Mouse (Mus musculus) kidney, embryonic 15.5 days (tissue): ENCODE results near the gene Rnf135. TPM values are rescaled to one million over a fixed set of nuclear protein-coding genes. Genes with fewer than 3 reads are reported as not detected.

Experiments used
- ATAC-seq: fragments of 200-750 bp; cut with Nextera tagmentation; replicated peaks from 2 replicates; pipeline ENCODE4 v1.8.0; 2017; ENCODE audit warnings: moderate TSS enrichment; ENCODE audit not compliant: low FRiP score
- H3K27ac ChIP-seq: fragments of 300-500 bp; sonication (generic); 2 replicates; pipeline ENCODE4 v1.5.1; 2015; ENCODE audit warnings: mild to moderate bottlenecking, inconsistent platforms
- H3K27me3 ChIP-seq: fragments of 300-500 bp; sonication (generic); 2 replicates; pipeline ENCODE4 v1.6.1; 2015; ENCODE audit warnings: inconsistent platforms
- H3K36me3 ChIP-seq: fragments of 300-500 bp; sonication (generic); 2 replicates; pipeline ENCODE4 v1.6.1; 2015; ENCODE audit warnings: inconsistent platforms
- H3K4me1 ChIP-seq: fragments of 300-500 bp; sonication (generic); 2 replicates; pipeline ENCODE4 v1.6.1; 2015; ENCODE audit warnings: inconsistent platforms
- H3K4me2 ChIP-seq: fragments of 300-500 bp; sonication (generic); 2 replicates; pipeline ENCODE4 v1.6.1; 2015; ENCODE audit warnings: moderate library complexity, mild to moderate bottlenecking, inconsistent platforms
- H3K4me3 ChIP-seq: fragments of 300-500 bp; sonication (generic); replicated peaks from 2 replicates; pipeline ENCODE4 v1.5.1; 2015; ENCODE audit warnings: mild to moderate bottlenecking, inconsistent platforms
- H3K9ac ChIP-seq: fragments of 300-500 bp; sonication (generic); 2 replicates; pipeline ENCODE4 v1.6.1; 2015; ENCODE audit warnings: mild to moderate bottlenecking, inconsistent platforms
- H3K9me3 ChIP-seq: fragments of 300-500 bp; sonication (generic); replicated peaks from 2 replicates; pipeline ENCODE4 v1.6.1; 2016; ENCODE audit warnings: inconsistent platforms
- WGBS: fragments of 180-500 bp; shearing (Covaris S2); methylation state at CpG from one replicate; pipeline ENCODE4 v1.1.7; 2015; ENCODE audit warnings: mixed read lengths; 5-methylcytosine and 5-hydroxymethylcytosine counted together
- polyA plus RNA-seq: library from polyadenylated mRNA; unstranded; fragments of >200 nt; fragmentation: Nextera tagmentation; extraction: Ambion mirVana; gene quantifications from 2 replicates; pipeline ENCODE4 v1.2.1, GENCODE M21; 2015

Gene Rnf135
- polyA plus RNA-seq, 1 experiment from 2014 or later: 11.6 TPM

DNA sequence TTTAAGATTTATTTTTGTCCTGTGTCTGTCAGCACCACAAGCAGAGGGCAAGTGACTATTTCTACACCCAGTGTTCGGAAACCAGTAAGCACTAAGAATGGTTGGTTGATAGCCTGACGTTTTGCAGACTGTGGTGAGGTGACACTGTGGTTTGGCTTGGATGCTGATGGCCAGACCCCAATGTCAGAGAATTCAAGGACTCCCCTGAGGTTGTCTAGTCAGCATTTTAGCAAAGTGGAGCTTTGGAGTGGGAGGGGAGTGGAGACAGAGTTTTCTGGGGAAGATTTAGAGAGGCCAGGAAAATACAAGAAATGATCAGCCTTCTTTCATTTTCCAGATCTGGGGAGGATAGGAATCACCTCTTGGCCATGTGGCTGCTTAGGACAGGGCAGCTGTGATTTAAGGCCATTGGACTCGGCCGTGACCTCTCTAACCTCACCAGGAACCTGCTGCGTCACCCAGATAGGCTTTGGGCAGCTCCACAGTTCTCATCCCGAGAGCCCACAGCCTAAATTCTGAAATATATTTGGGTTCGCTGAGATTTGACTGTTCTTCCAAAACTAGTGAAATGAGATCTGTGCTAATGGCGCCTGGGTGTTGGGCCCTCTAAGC is 34.1 kb upstream of the Rnf135 start:
- WGBS: 80% methylated on average over 8 of the region's 8 CpGs
- ATAC-seq: no peak

DNA sequence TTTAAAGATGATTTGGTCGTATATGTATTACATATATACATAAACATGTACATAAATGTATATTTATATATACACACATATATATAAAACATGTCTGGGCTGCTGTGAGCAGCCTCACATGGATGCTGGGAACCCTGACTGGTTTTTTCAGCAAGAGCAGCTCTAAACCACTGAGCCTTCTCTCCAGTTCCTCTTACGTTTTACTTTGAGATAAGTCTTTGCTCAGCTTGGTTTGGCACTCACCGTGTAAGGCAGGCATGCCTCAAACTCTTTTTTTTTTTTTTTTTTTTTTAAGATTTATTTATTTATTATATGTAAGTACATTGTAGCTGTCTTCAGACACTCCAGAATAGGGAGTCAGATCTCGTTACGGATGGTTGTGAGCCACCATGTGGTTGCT is 33.1 kb upstream of the Rnf135 start:
- Histone ChIP-seq H3K27ac (no peak overlapping the region), H3K4me3 (no peak overlapping the region), H3K9ac (no peak overlapping the region), H3K27me3 (peaks cover 36% of the 10 kb centered on the region), H3K4me2 (no peak overlapping the region), H3K36me3 (no peaks in the 10 kb centered on the region), H3K4me1 (peaks cover 12% of the 10 kb centered on the region), H3K9me3 (no peaks in the 10 kb centered on the region)
- WGBS: 76% methylated on average over 5 of the region's 5 CpGs
- ATAC-seq: no peak

More for the DNA sequence above, 34.1 kb upstream of the Rnf135 start:
- Histone ChIP-seq H3K9ac (no peak overlapping the region), H3K4me3 (no peak overlapping the region), H3K4me1 (peaks cover 10% of the 10 kb centered on the region), H3K27me3 (peaks cover 26% of the 10 kb centered on the region), H3K36me3 (no peaks in the 10 kb centered on the region), H3K9me3 (no peaks in the 10 kb centered on the region), H3K4me2 (no peak overlapping the region), H3K27ac (no peak overlapping the region)

DNA sequence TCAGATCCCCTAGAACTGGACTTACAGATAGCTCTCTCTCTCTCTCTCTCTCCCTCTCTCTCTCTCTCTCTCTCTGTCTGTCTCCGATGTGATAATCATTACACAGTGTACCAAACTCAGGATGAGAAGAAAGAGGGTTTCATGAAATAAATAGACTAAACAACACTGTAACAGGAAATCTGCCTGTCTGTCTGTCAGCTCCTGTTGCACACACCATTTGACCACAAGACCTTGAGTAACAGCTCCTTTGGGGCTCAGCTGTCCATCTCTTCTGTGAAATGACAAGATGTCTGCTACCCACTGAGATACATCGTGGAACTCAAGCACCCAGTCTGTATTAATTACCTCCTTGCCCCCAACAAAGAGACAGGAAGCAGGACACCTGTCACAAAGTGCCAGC is 32.1 kb upstream of the Rnf135 start:
- H3K4me3 ChIP-seq: no peak overlapping the region
- H3K4me2 ChIP-seq: no peak overlapping the region
- H3K27ac ChIP-seq: no peak overlapping the region
- peaks cover 43% of the 10 kb centered on the region for H3K27me3 ChIP-seq
- no peak overlapping the region for H3K9ac ChIP-seq
- ATAC-seq: no peak
- no peaks in the 10 kb centered on the region for H3K9me3 ChIP-seq
- H3K4me1 ChIP-seq: peaks cover 8% of the 10 kb centered on the region; the same call in 1 of the 2 replicates
- 53% methylated on average over 2 of the region's 2 CpGs for WGBS
- H3K36me3 ChIP-seq: no peaks in the 10 kb centered on the region

DNA sequence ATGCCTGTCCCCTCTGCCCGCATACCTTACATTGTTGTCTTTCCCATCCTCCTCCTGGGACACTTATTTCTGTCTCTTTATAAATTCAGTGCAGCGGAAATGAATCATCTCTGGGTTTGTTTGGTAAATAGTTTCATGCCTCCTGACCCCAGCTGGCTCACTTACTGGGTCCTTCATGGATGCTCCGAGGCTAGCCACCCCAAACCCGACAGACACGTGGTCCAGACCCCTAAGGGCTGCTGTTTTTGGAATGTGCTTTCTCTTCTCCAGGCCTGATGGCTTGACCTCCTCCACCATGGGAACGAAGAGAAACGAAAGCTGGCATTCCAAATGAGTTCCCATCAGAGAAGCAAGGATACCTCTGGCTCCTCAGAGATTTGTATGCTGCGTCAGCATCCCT is 31.3 kb upstream of the Rnf135 start:
- Histone ChIP-seq H3K4me3 (no peak overlapping the region), H3K4me1 (peaks cover 8% of the 10 kb centered on the region; the same call in 1 of the 2 replicates), H3K36me3 (no peaks in the 10 kb centered on the region), H3K9ac (no peak overlapping the region), H3K27me3 (peaks cover 43% of the 10 kb centered on the region), H3K27ac (no peak overlapping the region), H3K9me3 (no peaks in the 10 kb centered on the region), H3K4me2 (no peak overlapping the region)
- no peak for ATAC-seq
- WGBS: 72% methylated on average over 8 of the region's 8 CpGs

DNA sequence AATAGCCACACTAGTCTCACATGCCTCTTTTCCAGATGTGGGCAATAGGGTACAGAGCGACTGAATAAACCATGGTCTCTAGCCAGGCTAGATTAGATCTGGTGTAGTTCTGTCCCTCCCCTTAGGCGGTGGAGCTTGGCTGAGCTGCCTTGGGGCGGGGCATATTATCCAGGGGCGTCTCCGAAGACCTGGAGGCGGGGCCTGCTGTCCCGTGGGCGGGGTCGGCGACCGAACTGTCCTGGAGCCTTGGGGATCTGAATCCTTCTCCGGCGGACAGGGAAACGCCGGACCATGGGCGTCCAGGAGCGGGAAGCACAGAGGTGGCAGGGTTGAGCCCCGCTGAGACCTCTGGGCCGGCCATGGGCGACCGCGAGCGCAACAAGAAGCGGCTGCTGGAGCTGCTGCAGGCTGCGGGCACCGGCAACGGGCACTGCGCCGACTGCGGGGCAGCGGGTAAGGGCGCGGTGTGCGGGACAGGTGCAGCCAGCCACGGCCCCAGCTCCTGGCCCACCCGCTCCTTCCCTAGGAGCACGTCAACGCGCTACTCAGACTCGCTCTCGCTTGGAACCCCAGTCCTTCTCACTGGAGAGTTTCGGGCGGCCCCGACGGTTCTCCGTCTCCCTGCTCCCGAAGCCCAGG is 29.7 kb upstream of the Rnf135 start, which contains the start of gene Adap2:
Gene Adap2 (plus strand): TSS at position 249 of the 639 bp plus-strand sequence.
- peak within 1 kb of the TSS; percentile 41 for H3K9ac ChIP-seq
- H3K27me3 ChIP-seq: peaks cover 46% of the 10 kb centered on the region
- no peaks in the 10 kb centered on the region for H3K36me3 ChIP-seq
- 2% methylated on average over 42 of the region's 47 CpGs for WGBS
- no peak within 1 kb of the TSS for H3K27ac ChIP-seq
- peak within 1 kb of the TSS; percentile 60 for H3K4me3 ChIP-seq
- H3K4me2 ChIP-seq: peak within 1 kb of the TSS; percentile 84
- peak; percentile 96 for ATAC-seq
- peaks cover 8% of the 10 kb centered on the region; the same call in 1 of the 2 replicates for H3K4me1 ChIP-seq
- no peaks in the 10 kb centered on the region for H3K9me3 ChIP-seq

DNA sequence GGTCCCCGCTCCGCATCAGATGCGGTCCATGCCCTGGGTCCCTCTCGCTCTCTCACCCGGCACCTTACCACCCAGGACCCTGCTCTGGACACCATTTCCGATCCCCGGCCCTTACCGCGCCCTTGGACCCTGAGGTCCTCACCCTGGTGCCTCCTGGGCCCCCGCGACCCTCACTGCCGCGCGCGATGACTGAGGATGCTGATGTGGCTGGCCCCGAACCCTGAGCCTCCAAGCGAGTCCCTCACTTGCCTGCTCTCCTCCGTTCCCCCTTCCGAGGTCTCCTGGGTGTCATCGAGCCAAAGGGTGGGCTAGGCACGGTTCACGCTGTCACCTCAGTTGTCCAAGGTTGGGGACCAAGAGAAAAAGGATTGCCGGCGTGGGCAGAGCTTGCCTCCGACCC is 29.1 kb upstream of the Rnf135 start:
- no peak; the same call in 1 of the 2 replicates for ATAC-seq
- H3K9ac ChIP-seq: peak overlapping the region; percentile 41; the same call in 1 of the 2 replicates
- H3K27ac ChIP-seq: no peak overlapping the region
- H3K4me2 ChIP-seq: peak overlapping the region; percentile 84
- peak overlapping the region; percentile 60 for H3K4me3 ChIP-seq
- H3K36me3 ChIP-seq: no peaks in the 10 kb centered on the region
- peaks cover 8% of the 10 kb centered on the region; the same call in 1 of the 2 replicates for H3K4me1 ChIP-seq
- 29% methylated on average over 25 of the region's 25 CpGs for WGBS
- peaks cover 46% of the 10 kb centered on the region for H3K27me3 ChIP-seq
- no peaks in the 10 kb centered on the region for H3K9me3 ChIP-seq

DNA sequence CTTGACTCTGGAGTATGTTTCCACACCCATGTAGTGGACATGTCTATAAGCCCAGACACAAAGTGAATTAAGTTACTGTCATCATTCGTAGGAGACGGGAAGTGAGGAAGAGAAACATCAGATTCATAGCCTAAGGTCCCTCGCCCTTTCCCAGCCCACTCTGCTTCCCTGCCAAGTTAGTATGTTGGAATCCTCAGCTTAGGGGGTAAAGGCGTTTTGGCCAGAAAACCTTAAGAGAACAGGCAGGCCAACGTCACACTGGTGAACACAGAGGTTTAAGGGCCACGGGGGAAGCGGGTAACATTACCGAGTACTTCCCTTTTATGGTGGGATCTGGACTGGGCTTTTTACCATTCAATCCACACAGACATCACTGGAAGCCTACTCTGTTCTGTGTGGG is 28.1 kb upstream of the Rnf135 start:
- no peak overlapping the region for H3K4me3 ChIP-seq
- no peak overlapping the region for H3K27ac ChIP-seq
- no peak overlapping the region for H3K9ac ChIP-seq
- H3K4me1 ChIP-seq: peaks cover 8% of the 10 kb centered on the region; the same call in 1 of the 2 replicates
- H3K9me3 ChIP-seq: no peaks in the 10 kb centered on the region
- H3K4me2 ChIP-seq: no peak overlapping the region
- ATAC-seq: no peak
- 84% methylated on average over 8 of the region's 8 CpGs for WGBS
- H3K36me3 ChIP-seq: no peaks in the 10 kb centered on the region
- H3K27me3 ChIP-seq: peaks cover 46% of the 10 kb centered on the region

DNA sequence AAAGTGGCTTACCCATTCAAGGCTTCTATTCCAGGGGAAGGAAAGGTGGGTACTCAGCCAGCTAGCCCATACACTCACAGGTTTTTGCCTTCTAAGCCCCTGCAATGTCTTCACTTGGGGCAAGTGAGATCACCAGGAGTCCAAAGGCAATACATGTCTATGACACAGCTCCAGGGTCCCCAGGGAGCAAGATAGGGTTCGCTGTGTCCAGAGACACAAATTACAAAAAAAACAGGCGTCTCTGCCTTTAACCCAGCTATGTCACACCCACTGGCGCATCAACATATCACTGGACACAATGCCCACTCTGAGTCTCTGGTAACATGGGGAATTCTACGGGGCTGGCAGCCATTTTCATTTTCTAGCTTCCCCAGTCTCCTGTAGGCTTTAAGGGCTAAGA is 27.7 kb upstream of the Rnf135 start:
- Histone ChIP-seq H3K27ac (no peak overlapping the region), H3K36me3 (no peaks in the 10 kb centered on the region), H3K27me3 (peaks cover 46% of the 10 kb centered on the region), H3K4me2 (no peak overlapping the region), H3K4me1 (peaks cover 8% of the 10 kb centered on the region; the same call in 1 of the 2 replicates), H3K9me3 (no peaks in the 10 kb centered on the region), H3K4me3 (no peak overlapping the region), H3K9ac (no peak overlapping the region)
- 87% methylated on average over 4 of the region's 4 CpGs for WGBS
- ATAC-seq: no peak

DNA sequence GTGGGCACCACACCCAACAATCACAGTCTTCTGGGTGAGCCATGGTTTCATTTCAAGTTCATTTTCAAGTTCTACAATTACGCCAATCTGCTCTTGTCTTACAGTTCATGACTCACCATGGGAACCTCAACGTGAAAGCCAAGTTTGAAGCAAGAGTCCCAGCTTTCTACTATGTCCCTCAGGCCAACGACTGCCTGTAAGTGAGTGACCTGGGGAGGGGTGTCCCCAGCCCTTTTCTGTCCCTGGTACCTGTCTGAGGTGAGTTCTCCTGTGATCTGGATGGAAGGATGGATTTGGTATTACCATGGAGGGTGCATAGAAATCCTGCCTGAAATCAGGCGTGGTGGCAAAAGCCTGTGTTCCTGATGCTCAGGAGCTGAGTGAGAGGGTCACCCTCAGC is 26.8 kb upstream of the Rnf135 start:
- Histone ChIP-seq H3K36me3 (no peaks in the 10 kb centered on the region), H3K4me2 (no peak overlapping the region), H3K4me1 (peaks cover 8% of the 10 kb centered on the region; the same call in 1 of the 2 replicates), H3K9ac (no peak overlapping the region), H3K27me3 (peaks cover 46% of the 10 kb centered on the region), H3K27ac (no peak overlapping the region), H3K4me3 (no peak overlapping the region), H3K9me3 (no peaks in the 10 kb centered on the region)
- ATAC-seq: no peak
- WGBS: 80% methylated on average over 4 of the region's 4 CpGs

DNA sequence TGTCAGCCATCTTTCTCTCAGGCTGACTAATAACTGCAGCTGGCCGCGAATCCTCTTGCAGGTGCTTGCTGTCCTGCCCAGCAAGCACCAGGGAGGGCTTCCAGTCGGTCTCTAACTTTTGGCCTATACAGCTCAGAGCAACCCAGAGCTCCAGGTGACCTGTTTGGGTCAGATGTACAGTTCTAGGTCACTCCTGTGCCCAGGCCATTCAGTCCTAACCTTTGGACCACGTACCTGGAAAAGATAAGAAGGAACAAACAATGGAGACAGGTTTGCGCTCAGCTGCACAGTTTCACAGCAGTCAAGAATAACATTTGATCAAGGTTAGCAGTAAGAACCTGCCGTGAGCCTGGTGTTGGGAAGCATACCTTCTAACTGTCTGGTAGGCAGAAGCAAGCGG is 24.6 kb upstream of the Rnf135 start:
- Histone ChIP-seq H3K4me2 (no peak overlapping the region), H3K9me3 (no peaks in the 10 kb centered on the region), H3K9ac (no peak overlapping the region), H3K36me3 (no peaks in the 10 kb centered on the region), H3K27me3 (peaks cover 25% of the 10 kb centered on the region), H3K27ac (no peak overlapping the region), H3K4me3 (no peak overlapping the region), H3K4me1 (peaks cover 14% of the 10 kb centered on the region)
- no peak for ATAC-seq
- 78% methylated on average over 7 of the region's 7 CpGs for WGBS

DNA sequence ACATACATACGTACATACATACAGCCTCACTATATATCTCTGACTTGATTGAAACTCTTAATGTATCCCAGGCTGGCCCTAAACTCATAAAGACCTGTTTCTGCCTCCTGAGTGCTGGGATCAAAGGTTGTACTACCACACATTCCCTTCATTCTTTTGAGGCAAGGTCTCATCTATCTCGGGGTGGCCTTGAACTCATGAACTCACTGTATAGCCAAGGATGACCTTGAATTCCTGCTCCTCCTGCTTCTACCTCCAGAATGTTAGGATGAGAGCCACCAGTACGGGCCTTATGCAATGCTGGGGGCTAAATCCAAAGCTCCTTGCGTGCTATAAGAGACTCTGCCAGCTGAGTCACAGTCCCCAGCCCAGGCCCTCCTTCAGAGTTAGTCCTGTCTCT is 22.6 kb upstream of the Rnf135 start:
- no peak overlapping the region for H3K27ac ChIP-seq

DNA sequence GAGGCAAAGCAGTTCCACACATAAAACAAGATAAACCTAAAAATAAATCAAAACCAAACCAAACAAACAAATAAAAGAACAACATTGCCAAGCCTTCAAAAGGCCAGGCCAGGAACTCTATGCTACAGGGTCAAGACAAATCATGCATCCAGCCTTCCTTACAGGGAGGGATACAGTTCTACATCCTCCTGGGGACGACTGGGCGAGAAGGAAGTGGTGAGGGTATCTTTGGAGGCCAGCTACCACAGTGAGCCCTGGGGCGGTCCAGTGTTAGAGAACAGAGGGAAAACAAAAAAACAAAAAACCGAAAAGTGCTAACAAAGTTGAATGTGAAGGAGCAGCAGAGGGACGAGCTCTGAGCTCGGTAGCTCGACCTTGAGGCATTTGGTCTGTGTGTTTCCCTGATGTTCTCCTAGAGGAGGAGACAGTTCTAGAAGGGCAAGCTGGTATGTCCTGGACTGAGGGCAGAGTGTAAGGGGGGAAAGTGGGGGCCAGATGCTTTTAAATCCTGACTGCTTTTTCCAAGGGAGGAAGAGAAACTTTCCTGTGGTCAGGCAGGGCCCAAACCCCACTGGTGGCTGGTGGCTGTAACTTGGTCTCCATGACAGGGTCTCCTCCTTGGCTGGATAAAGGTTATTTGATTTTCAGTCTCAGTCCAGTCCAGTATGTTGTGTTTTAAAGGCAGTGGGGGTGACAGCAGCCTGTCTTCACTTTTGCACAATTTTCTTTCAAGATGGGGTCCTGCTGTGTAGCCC is 20.1 kb upstream of the Rnf135 start:
- H3K4me3 ChIP-seq: no peak overlapping the region
- WGBS: 69% methylated on average over 7 of the region's 7 CpGs

More for the DNA sequence above, 22.6 kb upstream of the Rnf135 start:
- H3K36me3 ChIP-seq: no peaks in the 10 kb centered on the region
- peaks cover 7% of the 10 kb centered on the region for H3K4me1 ChIP-seq
- no peak overlapping the region for H3K9ac ChIP-seq
- H3K27me3 ChIP-seq: peaks cover 6% of the 10 kb centered on the region; the same call in 1 of the 2 replicates
- no peak for ATAC-seq
- WGBS: 79% methylated on average over 4 of the region's 4 CpGs
- H3K9me3 ChIP-seq: no peaks in the 10 kb centered on the region
- no peak overlapping the region for H3K4me2 ChIP-seq
- H3K4me3 ChIP-seq: no peak overlapping the region

More for the DNA sequence above, 20.1 kb upstream of the Rnf135 start:
- Histone ChIP-seq H3K9me3 (no peaks in the 10 kb centered on the region), H3K27ac (peak overlapping the region; percentile 71), H3K4me1 (peaks cover 7% of the 10 kb centered on the region), H3K9ac (no peak overlapping the region), H3K36me3 (no peaks in the 10 kb centered on the region), H3K4me2 (no peak overlapping the region), H3K27me3 (no peaks in the 10 kb centered on the region)
- no peak for ATAC-seq
